Comparison of ENCODE assay signal across 8 mouse cellular contexts in the genomic region with DNA sequence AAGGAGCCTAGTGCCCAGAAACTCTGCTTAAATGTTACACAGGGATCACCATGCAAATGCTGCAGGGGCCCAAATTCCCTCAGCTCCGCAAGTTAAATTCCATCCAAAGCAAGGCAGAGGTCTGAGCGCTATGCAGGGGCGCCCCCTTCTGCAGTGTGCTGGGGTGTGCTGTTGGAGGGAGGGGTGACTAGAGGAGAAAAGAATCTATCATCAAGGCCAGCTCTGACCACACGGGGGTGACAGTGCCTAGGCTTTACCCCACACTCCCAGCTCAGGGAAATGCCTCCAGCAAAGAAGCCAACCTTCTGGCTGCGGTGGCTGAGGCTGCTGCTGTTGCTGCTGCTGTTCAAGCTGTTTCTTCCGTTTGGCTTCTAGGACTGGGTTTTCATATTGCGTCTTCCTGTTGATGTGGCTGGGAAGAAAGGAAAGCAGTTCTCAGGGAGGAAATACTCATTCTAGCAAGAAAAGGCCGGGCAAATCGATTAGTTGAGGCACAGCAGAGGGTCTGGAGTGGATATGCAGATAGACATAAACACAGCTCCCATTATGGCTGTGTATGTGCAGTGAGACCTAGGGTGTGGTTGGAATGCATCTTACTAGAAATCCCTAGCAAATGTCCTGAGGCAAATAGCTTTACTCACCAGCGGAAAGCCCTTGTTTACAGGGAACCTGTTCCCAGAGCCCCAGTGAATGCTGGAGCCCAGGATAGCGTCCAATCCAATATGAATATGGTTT.
DNase-seq lines count a peak whose midpoint lies in the region; ATAC-seq and TF ChIP-seq lines count a peak whose summit lies in the region.

No protein-coding gene starts in this region.

- peaks cover 9% of the 10 kb centered on the region for H3K36me3 ChIP-seq in heart, embryonic 12.5 days
- H3K36me3 ChIP-seq in kidney, embryonic 16.5 days (ENCODE audit: insufficient read depth, low read length) = peaks cover 3% of the 10 kb centered on the region; the same call in 1 of the 2 replicates
- H3K36me3 ChIP-seq in limb, embryonic 14.5 days (ENCODE audit: control insufficient read depth, insufficient read depth, low read length) = no peaks in the 10 kb centered on the region
- peaks cover 11% of the 10 kb centered on the region; the same call in 1 of the 2 replicates for H3K36me3 ChIP-seq in midbrain, embryonic 16.5 days (ENCODE audit: control insufficient read depth, insufficient read depth, low read length)
- no peaks in the 10 kb centered on the region for H3K36me3 ChIP-seq in testis, adult 2 months (ENCODE audit: control insufficient read depth, insufficient read depth, low read length)

- TF ChIP-seq CTCF in testis, adult 2 months (IDR thresholded peaks at IDR 0.05; ENCODE audit: control insufficient read depth, insufficient read depth, insufficient replicate concordance, low read depth, low read length) = peak; percentile 57; the same call in 1 of the 2 replicates

- 33% methylated on average over 11 of the region's 11 CpGs for WGBS in heart, embryonic 12.5 days
- 34% methylated on average over 11 of the region's 11 CpGs for WGBS in kidney, embryonic 16.5 days
- WGBS in limb, embryonic 14.5 days = 27% methylated on average over 11 of the region's 11 CpGs
- 28% methylated on average over 11 of the region's 11 CpGs for WGBS in midbrain, embryonic 16.5 days

- H3K27me3 ChIP-seq in heart, embryonic 12.5 days (replicated peaks) = no peaks in the 10 kb centered on the region
- no peaks in the 10 kb centered on the region for H3K27me3 ChIP-seq in kidney, embryonic 16.5 days (ENCODE audit: insufficient read depth, low read length)
- H3K27me3 ChIP-seq in limb, embryonic 14.5 days (ENCODE audit: control insufficient read depth, insufficient read depth, low read length) = no peaks in the 10 kb centered on the region
- no peaks in the 10 kb centered on the region for H3K27me3 ChIP-seq in midbrain, embryonic 16.5 days (ENCODE audit: control insufficient read depth, insufficient read depth, low read depth, low read length)
- H3K27me3 ChIP-seq in testis, adult 2 months (ENCODE audit: control insufficient read depth, insufficient read depth, low read length) = no peaks in the 10 kb centered on the region

- H3K4me3 ChIP-seq in heart, embryonic 12.5 days = no peak overlapping the region
- H3K4me3 ChIP-seq in kidney, embryonic 16.5 days (ENCODE audit: low read length) = no peak overlapping the region
- no peak overlapping the region for H3K4me3 ChIP-seq in limb, embryonic 14.5 days (replicated peaks; ENCODE audit: low read length)
- no peak overlapping the region for H3K4me3 ChIP-seq in midbrain, embryonic 16.5 days (ENCODE audit: low read depth, low read length)
- peak overlapping the region; percentile 8 for H3K4me3 ChIP-seq in testis, adult 2 months (ENCODE audit: control insufficient read depth, low read depth, low read length)

- peaks cover 8% of the 10 kb centered on the region for H3K4me1 ChIP-seq in heart, embryonic 12.5 days (replicated peaks)
- H3K4me1 ChIP-seq in kidney, embryonic 16.5 days (ENCODE audit: insufficient read depth, low read length) = peaks cover 4% of the 10 kb centered on the region; the same call in 1 of the 2 replicates
- H3K4me1 ChIP-seq in limb, embryonic 14.5 days (ENCODE audit: control insufficient read depth, insufficient read depth, low read length) = no peaks in the 10 kb centered on the region
- peaks cover 9% of the 10 kb centered on the region; the same call in 1 of the 2 replicates for H3K4me1 ChIP-seq in midbrain, embryonic 16.5 days (ENCODE audit: control insufficient read depth, insufficient read depth, low read length)
- no peaks in the 10 kb centered on the region for H3K4me1 ChIP-seq in testis, adult 2 months (ENCODE audit: control insufficient read depth, insufficient read depth, low read length)

- ATAC-seq in heart, embryonic 12.5 days (ENCODE audit: insufficient number of reproducible peaks, low FRiP score) = peak; percentile 81
- peak; percentile 97 for ATAC-seq in kidney, embryonic 16.5 days (ENCODE audit: low FRiP score, low TSS enrichment)
- peak; percentile 94 for ATAC-seq in limb, embryonic 14.5 days (ENCODE audit: low FRiP score, low read depth)
- ATAC-seq in midbrain, embryonic 16.5 days = peak; percentile 92

- no peaks in the 10 kb centered on the region for H3K9me3 ChIP-seq in heart, embryonic 12.5 days (replicated peaks)
- H3K9me3 ChIP-seq in kidney, embryonic 16.5 days (ENCODE audit: low read length) = no peaks in the 10 kb centered on the region
- H3K9me3 ChIP-seq in limb, embryonic 14.5 days (ENCODE audit: control insufficient read depth, low read length) = no peaks in the 10 kb centered on the region
- no peaks in the 10 kb centered on the region for H3K9me3 ChIP-seq in midbrain, embryonic 16.5 days (replicated peaks; ENCODE audit: control insufficient read depth, low read length, poor library complexity, severe bottlenecking)

- no peak overlapping the region for H3K9ac ChIP-seq in heart, embryonic 12.5 days
- no peak overlapping the region for H3K9ac ChIP-seq in kidney, embryonic 16.5 days (replicated peaks; ENCODE audit: low read length)
- no peak overlapping the region for H3K9ac ChIP-seq in limb, embryonic 14.5 days (ENCODE audit: low read depth, low read length, severe bottlenecking)
- peak overlapping the region; percentile 1; the same call in 1 of the 2 replicates for H3K9ac ChIP-seq in midbrain, embryonic 16.5 days (ENCODE audit: low read depth, low read length)

- H3K4me2 ChIP-seq in heart, embryonic 12.5 days = no peak overlapping the region
- no peak overlapping the region for H3K4me2 ChIP-seq in kidney, embryonic 16.5 days (replicated peaks; ENCODE audit: low read depth, low read length)
- H3K4me2 ChIP-seq in limb, embryonic 14.5 days (replicated peaks; ENCODE audit: low read depth, low read length, severe bottlenecking) = no peak overlapping the region
- no peak overlapping the region for H3K4me2 ChIP-seq in midbrain, embryonic 16.5 days (ENCODE audit: low read length)

- no peak for TF ChIP-seq POLR2A in limb, embryonic 14.5 days (IDR thresholded peaks at IDR 0.05; ENCODE audit: borderline replicate concordance, extremely low read depth, insufficient read depth, insufficient read length)
- TF ChIP-seq POLR2A in testis, adult 2 months (IDR thresholded peaks at IDR 0.05; ENCODE audit: control insufficient read depth, low read depth, low read length) = no peak

- H3K27ac ChIP-seq in heart, embryonic 12.5 days (ENCODE audit: poor library complexity, severe bottlenecking) = peak overlapping the region; percentile 25
- peak overlapping the region; percentile 47; the same call in 1 of the 2 replicates for H3K27ac ChIP-seq in kidney, embryonic 16.5 days (ENCODE audit: low read length)
- no peak overlapping the region for H3K27ac ChIP-seq in limb, embryonic 14.5 days (replicated peaks; ENCODE audit: low read depth, low read length)
- peak overlapping the region; percentile 65 for H3K27ac ChIP-seq in midbrain, embryonic 16.5 days (ENCODE audit: low read length)
- H3K27ac ChIP-seq in testis, adult 2 months (ENCODE audit: control insufficient read depth, insufficient read depth, low read depth, low read length) = no peak overlapping the region

- peak; percentile 10 for DNase-seq in spleen, adult 18-20 months
- DNase-seq in spleen, adult 12 weeks (ENCODE audit: low spot score) = no peak
- peak; percentile 87 for DNase-seq in fibroblast of lung, adult 2 months (ENCODE audit: low read depth)
- peak; percentile 96 for DNase-seq in limb, embryonic 14.5 days (ENCODE audit: low spot score)

Comparison
In these comparisons a context has a peak if more than half of its experiments do, and no peak if none do; other contexts are left out.
1. H3K27ac ChIP-seq: peak in heart, embryonic 12.5 days (single experiment), kidney, embryonic 16.5 days (single experiment) and midbrain, embryonic 16.5 days (single experiment); none in limb, embryonic 14.5 days (single experiment) and testis, adult 2 months (single experiment).
2. Peak in every context shown above with its lines, with median percentiles within 50 percentile points of each other: ATAC-seq.